Mouse (Mus musculus): ENCODE results near the gene Anapc5. TPM values are rescaled to one million over a fixed set of nuclear protein-coding genes. Genes with fewer than 3 reads are reported as not detected.

Gene Anapc5
- polyA plus RNA-seq, 1 experiment: 138 TPM

- Histone ChIP-seq H3K4me1 (ENCODE audit: control insufficient read depth, insufficient read depth, insufficient read length, low read length) (peaks cover 8% of the 10 kb centered on the region; the same call in 1 of the 2 replicates), H3K27ac (replicated peaks; ENCODE audit: low read depth, low read length) (no peak overlapping the region), H3K4me3 (ENCODE audit: insufficient read depth, low read depth, low read length) (no peak overlapping the region)
Measured at GRCm38 (mm10) chr5:122763271-122764031, 57.7 kb downstream of the Anapc5 start.

- H3K4me1 ChIP-seq (ENCODE audit: control insufficient read depth, insufficient read depth, insufficient read length, low read length): peaks cover 3% of the 10 kb centered on the region; the same call in 1 of the 2 replicates
- H3K4me3 ChIP-seq (ENCODE audit: insufficient read depth, low read depth, low read length): no peak overlapping the region
- no peak overlapping the region for H3K27ac ChIP-seq (replicated peaks; ENCODE audit: low read depth, low read length)
Measured at GRCm38 (mm10) chr5:122756680-122757079, 64.5 kb downstream of the Anapc5 start.

GRCm38 (mm10) chr5:122756144-122756543 is 65.0 kb downstream of the Anapc5 start:
- Histone ChIP-seq H3K27ac (replicated peaks; ENCODE audit: low read depth, low read length) (no peak overlapping the region), H3K4me1 (ENCODE audit: control insufficient read depth, insufficient read depth, insufficient read length, low read length) (peaks cover 3% of the 10 kb centered on the region; the same call in 1 of the 2 replicates), H3K4me3 (ENCODE audit: insufficient read depth, low read depth, low read length) (no peak overlapping the region)

- Histone ChIP-seq H3K4me3 (ENCODE audit: insufficient read depth, low read depth, low read length) (no peak overlapping the region), H3K27ac (replicated peaks; ENCODE audit: low read depth, low read length) (no peak overlapping the region), H3K4me1 (ENCODE audit: control insufficient read depth, insufficient read depth, insufficient read length, low read length) (peaks cover 3% of the 10 kb centered on the region; the same call in 1 of the 2 replicates)
Measured at GRCm38 (mm10) chr5:122755620-122756019, 65.5 kb downstream of the Anapc5 start.

GRCm38 (mm10) chr5:122754477-122754876 is 66.7 kb downstream of the Anapc5 start:
- H3K4me1 ChIP-seq (ENCODE audit: control insufficient read depth, insufficient read depth, insufficient read length, low read length): no peaks in the 10 kb centered on the region
- H3K27ac ChIP-seq (replicated peaks; ENCODE audit: low read depth, low read length): no peak overlapping the region
- no peak overlapping the region for H3K4me3 ChIP-seq (ENCODE audit: insufficient read depth, low read depth, low read length)

- Histone ChIP-seq H3K4me3 (ENCODE audit: insufficient read depth, low read depth, low read length) (no peak overlapping the region), H3K27ac (replicated peaks; ENCODE audit: low read depth, low read length) (no peak overlapping the region), H3K4me1 (ENCODE audit: control insufficient read depth, insufficient read depth, insufficient read length, low read length) (no peaks in the 10 kb centered on the region)
Measured at GRCm38 (mm10) chr5:122747950-122748349, 73.2 kb downstream of the Anapc5 start.

- Histone ChIP-seq H3K27ac (replicated peaks; ENCODE audit: low read depth, low read length) (no peak overlapping the region), H3K4me1 (ENCODE audit: control insufficient read depth, insufficient read depth, insufficient read length, low read length) (no peaks in the 10 kb centered on the region), H3K4me3 (ENCODE audit: insufficient read depth, low read depth, low read length) (no peak overlapping the region)
Measured at GRCm38 (mm10) chr5:122743880-122744422, 77.2 kb downstream of the Anapc5 start.

Other genes with a start within 250 kb of the Anapc5 start
- gene Ift81, start 206.8 kb downstream of the Anapc5 start, polyA plus RNA-seq (2012; ENCODE audit: insufficient read depth, insufficient read length, missing spikeins): 23.3 and 26.5 TPM in 2 replicates
- gene P2rx7, start 177.4 kb downstream of the Anapc5 start, polyA plus RNA-seq (2012; ENCODE audit: insufficient read depth, insufficient read length, missing spikeins): 1.5 and 1.6 TPM in 2 replicates
- gene P2rx4, start 113.8 kb downstream of the Anapc5 start, polyA plus RNA-seq (2012; ENCODE audit: insufficient read depth, insufficient read length, missing spikeins): 23.7 and 29.2 TPM in 2 replicates
- 9.4 and 10.4 TPM in 2 replicates for gene Camkk2, start 41.9 kb downstream of the Anapc5 start, polyA plus RNA-seq (2012; ENCODE audit: insufficient read depth, insufficient read length, missing spikeins)
- 8.8 and 12.4 TPM in 2 replicates for gene Rnf34, start 28.7 kb upstream of the Anapc5 start, polyA plus RNA-seq (2012; ENCODE audit: insufficient read depth, insufficient read length, missing spikeins)
- gene Kdm2b, start 168.5 kb upstream of the Anapc5 start, polyA plus RNA-seq (2012; ENCODE audit: insufficient read depth, insufficient read length, missing spikeins): 6.3 and 6.5 TPM in 2 replicates
- 6.9 and 7.6 TPM in 2 replicates for gene Orai1, start 193.7 kb upstream of the Anapc5 start, polyA plus RNA-seq (2012; ENCODE audit: insufficient read depth, insufficient read length, missing spikeins)
- gene Morn3, start 225.7 kb upstream of the Anapc5 start, polyA plus RNA-seq (2012; ENCODE audit: insufficient read depth, insufficient read length, missing spikeins): not detected in 2 replicates
- gene Tmem120b, start 247.1 kb upstream of the Anapc5 start, polyA plus RNA-seq (2012; ENCODE audit: insufficient read depth, insufficient read length, missing spikeins): 91.8 and 116 TPM in 2 replicates